Mouse (Mus musculus): ENCODE data around the gene Ppp2ca.
"Not testable (repeated sequence)": the region's sequence is repeated elsewhere in the genome, so short reads cannot be mapped to it uniquely, and the experiment has no call there.

- TF ChIP-seq CTCF, POLR2A (IDR thresholded peaks at IDR 0.05; ENCODE audit: insufficient read depth, low read depth, low read length): not testable (repeated sequence)
These were observed 69.4 kb downstream of the Ppp2ca start for GRCm38 (mm10) chr11:52167901-52168302.

All from olfactory bulb, adult 2 months (tissue).